13 mouse cellular contexts compared by ENCODE assay signal in genomic region chr1:51245381-51245780, GRCm38 (mm10). TPM values are rescaled to one million over a fixed set of nuclear protein-coding genes. Genes with fewer than 3 reads are reported as not detected.
A peak's percentile ranks its signal among the peaks of the same experiment; 100 is the strongest.
DNase-seq lines count a peak whose midpoint lies in the region; TF ChIP-seq lines count a peak whose summit lies in the region.
"Had no signal": no experiment of that assay in that cellular context is flagged by ENCODE, and none has a peak within 500 bp of the region (broad histone marks: within the 10 kb centered on the region; RNA-seq: fewer than 3 reads in every experiment).

No protein-coding gene starts in this region.

- H3K4me1 ChIP-seq in heart, adult 2 months (ENCODE audit: control insufficient read depth, insufficient read depth, low read length): peaks cover 4% of the 10 kb centered on the region
- no peaks in the 10 kb centered on the region for H3K4me1 ChIP-seq in thymus, adult 2 months (replicated peaks; ENCODE audit: control insufficient read depth, insufficient read depth, low read length)
- H3K4me1 ChIP-seq in cerebellum, adult 2 months (ENCODE audit: control insufficient read depth, insufficient read depth, low read length): peaks cover 7% of the 10 kb centered on the region; the same call in 1 of the 2 replicates
- H3K4me1 ChIP-seq: forebrain, embryonic 13.5 days; limb, embryonic 10.5 days; liver, embryonic 13.5 days had no signal

- no peak overlapping the region for H3K4me3 ChIP-seq in heart, adult 2 months
- no peak overlapping the region for H3K4me3 ChIP-seq in thymus, adult 2 months (ENCODE audit: control insufficient read depth, insufficient read depth, low read length)
- no peak overlapping the region for H3K4me3 ChIP-seq in cerebellum, adult 2 months (replicated peaks; ENCODE audit: insufficient read depth, low read depth, low read length)
- H3K4me3 ChIP-seq: forebrain, embryonic 13.5 days; limb, embryonic 10.5 days; liver, embryonic 13.5 days had no signal

- intact Hi-C loops in heart, adult 2 months (cut with DNase I): loop anchor here (1.0 kb wide), 1 partner anchor 20 kb away; no protein-coding TSS in a partner anchor
- intact Hi-C loops in heart, postnatal 14 days (cut with DNase I): no loop called here

- peak overlapping the region; percentile 58 for H3K27ac ChIP-seq in heart, adult 2 months
- H3K27ac ChIP-seq in thymus, adult 2 months (ENCODE audit: control insufficient read depth, insufficient read depth, low read length): no peak overlapping the region
- H3K27ac ChIP-seq in cerebellum, adult 2 months (ENCODE audit: insufficient read depth, low read length): no peak overlapping the region
- H3K27ac ChIP-seq: forebrain, embryonic 13.5 days; limb, embryonic 10.5 days; liver, embryonic 13.5 days had no signal

- TF ChIP-seq POLR2A in heart, adult 2 months (IDR thresholded peaks at IDR 0.05; ENCODE audit: insufficient read depth, low read depth, low read length): 0 out of 2 replicates have a peak, but pooled peaks have one; percentile 24
- no peak for TF ChIP-seq POLR2A in thymus, adult 2 months (IDR thresholded peaks at IDR 0.05; ENCODE audit: control insufficient read depth, extremely low read depth, insufficient read depth, low read length, poor library complexity)
- no peak for TF ChIP-seq POLR2A in cerebellum, adult 2 months (IDR thresholded peaks at IDR 0.05; ENCODE audit: borderline replicate concordance, insufficient read depth, low read length)

- peaks cover 3% of the 10 kb centered on the region; the same call in 1 of the 2 replicates for H3K36me3 ChIP-seq in heart, adult 2 months (ENCODE audit: control insufficient read depth, insufficient read depth, low read length)
- H3K36me3 ChIP-seq in thymus, adult 2 months (ENCODE audit: control insufficient read depth, insufficient read depth, low read length): no peaks in the 10 kb centered on the region
- H3K36me3 ChIP-seq: limb, embryonic 10.5 days; liver, embryonic 13.5 days had no signal

- H3K27me3 ChIP-seq in heart, adult 2 months (ENCODE audit: control insufficient read depth, insufficient read depth, low read length): no peaks in the 10 kb centered on the region
- H3K27me3 ChIP-seq in thymus, adult 2 months (ENCODE audit: control insufficient read depth, insufficient read depth, low read length): no peaks in the 10 kb centered on the region
- no peaks in the 10 kb centered on the region for H3K27me3 ChIP-seq in cerebellum, adult 2 months (ENCODE audit: control insufficient read depth, insufficient read depth, low read length)
- H3K27me3 ChIP-seq: forebrain, embryonic 13.5 days; liver, embryonic 13.5 days had no signal

- WGBS in heart, adult 2 months: 35% methylated on average over 3 of the region's 3 CpGs
- 45% methylated on average over 3 of the region's 3 CpGs for WGBS in thymus, adult 2 months
- WGBS in cerebellum, adult 2 months: 57% methylated on average over 3 of the region's 3 CpGs

- peak in 1 of 2 experiments; percentile 42 for DNase-seq in heart, adult 2 months
- DNase-seq in heart, postnatal 14 days: no peak
- peak; percentile 59 for DNase-seq in adipocyte (ENCODE audit: low spot score)
- DNase-seq in kidney, adult 8-10 months: peak; percentile 13 to 28
- DNase-seq in kidney, postnatal 4 days: peak; percentile 12 to 22
- no peak for DNase-seq in thymus, adult 2 months
- no peak for DNase-seq in B cell, adult 2 months
- DNase-seq in cerebellum, adult 2 months: no peak
- DNase-seq: cerebellum, adult 9-11 months; liver, embryonic 13.5 days; right cerebral cortex, postnatal 25 days had no signal

- TF ChIP-seq CTCF in heart, adult 2 months (IDR thresholded peaks at IDR 0.05): no peak
- no peak for TF ChIP-seq CTCF in thymus, adult 2 months (IDR thresholded peaks at IDR 0.05; ENCODE audit: borderline replicate concordance, control insufficient read depth, extremely low read depth, insufficient read depth, low read length, poor library complexity)
- TF ChIP-seq CTCF in cerebellum, adult 2 months (IDR thresholded peaks at IDR 0.05; ENCODE audit: borderline replicate concordance, insufficient read depth, low read depth, low read length): no peak

- H3K79me2 ChIP-seq in heart, adult 2 months (replicated peaks; ENCODE audit: control insufficient read depth, insufficient read depth, low read length): no peaks in the 10 kb centered on the region

- H3K9ac ChIP-seq in heart, adult 2 months (ENCODE audit: low read depth, low read length): no peak overlapping the region
- H3K9ac ChIP-seq: forebrain, embryonic 13.5 days; liver, embryonic 13.5 days had no signal

- peak; percentile 70; the same call in 1 of the 2 replicates for TF ChIP-seq EP300 in heart, adult 2 months (IDR thresholded peaks at IDR 0.05; ENCODE audit: insufficient read depth, low read depth, low read length)

RNA-seq across cellular contexts. Expression of gene Cavin2, which starts 43.5 kb away (rescaled TPM):
- total RNA-seq in heart, adult 2 months (2021): 100 to 1,000 TPM; 119 to 122 TPM
- 72.1 and 97.0 TPM in 2 replicates for polyA plus RNA-seq in heart, adult 2 months (2012; rRNA removed)
- 100 to 1,000 TPM; 173 to 186 TPM for total RNA-seq in heart, postnatal 14 days (2021)
- polyA plus RNA-seq in thymus, adult 2 months (2012; rRNA removed): 4.8 and 9.4 TPM in 2 replicates
- polyA plus RNA-seq in cerebellum, adult 2 months (2012; rRNA removed): 6.5 and 8.5 TPM in 2 replicates

Comparison
In these comparisons a context has a peak if more than half of its experiments do, and no peak if none do; other contexts are left out.
1. DNase-seq: peak in adipocyte (single experiment), kidney, adult 8-10 months (2 of 2) and kidney, postnatal 4 days (2 of 2); none in heart, postnatal 14 days (0 of 2), thymus, adult 2 months (single experiment), B cell, adult 2 months (0 of 2) and cerebellum, adult 2 months (0 of 2).